Comparison of ENCODE assay signal across 22 mouse cellular contexts in genomic region chr4:58926120-58926519, GRCm38 (mm10). TPM values are rescaled to one million over a fixed set of nuclear protein-coding genes. Genes with fewer than 3 reads are reported as not detected.
A peak's percentile ranks its signal among the peaks of the same experiment; 100 is the strongest.
DNase-seq lines count a peak whose midpoint lies in the region; ATAC-seq and TF ChIP-seq lines count a peak whose summit lies in the region.
"Had no signal": no experiment of that assay in that cellular context is flagged by ENCODE, and none has a peak within 500 bp of the region (broad histone marks: within the 10 kb centered on the region; RNA-seq: fewer than 3 reads in every experiment).

No protein-coding gene starts in this region.

- ATAC-seq in intestine, embryonic 15.5 days: peak; percentile 70
- no peak for ATAC-seq in intestine, postnatal 0 days
- 0 out of 2 replicates have a peak, but pooled peaks have one; percentile 28 for ATAC-seq in intestine, embryonic 16.5 days
- peak; percentile 60 for ATAC-seq in stomach, embryonic 16.5 days (ENCODE audit: insufficient read depth, low FRiP score)
- ATAC-seq in liver, postnatal 0 days: no peak
- ATAC-seq: forebrain, embryonic 14.5 days; forebrain, embryonic 16.5 days had no signal

- H3K4me1 ChIP-seq in intestine, embryonic 15.5 days (replicated peaks): no peaks in the 10 kb centered on the region
- no peaks in the 10 kb centered on the region for H3K4me1 ChIP-seq in intestine, postnatal 0 days (replicated peaks; ENCODE audit: control insufficient read depth, insufficient read depth, low read length)
- H3K4me1 ChIP-seq in intestine, embryonic 16.5 days (ENCODE audit: control insufficient read depth, insufficient read depth, low read length): no peaks in the 10 kb centered on the region
- no peaks in the 10 kb centered on the region for H3K4me1 ChIP-seq in stomach, embryonic 16.5 days (ENCODE audit: control insufficient read depth, insufficient read depth, low read length)
- H3K4me1 ChIP-seq in liver, postnatal 0 days (ENCODE audit: insufficient read depth): no peaks in the 10 kb centered on the region
- H3K4me1 ChIP-seq: embryonic facial prominence, embryonic 13.5 days; embryonic facial prominence, embryonic 15.5 days; forebrain, embryonic 10.5 days; forebrain, embryonic 12.5 days had no signal

- no peak overlapping the region for H3K27ac ChIP-seq in intestine, embryonic 15.5 days
- H3K27ac ChIP-seq in intestine, postnatal 0 days (ENCODE audit: low read depth, low read length): no peak overlapping the region
- no peak overlapping the region for H3K27ac ChIP-seq in intestine, embryonic 16.5 days (ENCODE audit: low read length)
- no peak overlapping the region for H3K27ac ChIP-seq in stomach, embryonic 16.5 days (ENCODE audit: low read length)
- H3K27ac ChIP-seq in liver, postnatal 0 days (ENCODE audit: low read depth): no peak overlapping the region
- H3K27ac ChIP-seq: embryonic facial prominence, embryonic 13.5 days; embryonic facial prominence, embryonic 15.5 days; forebrain, embryonic 10.5 days; forebrain, embryonic 12.5 days had no signal

- no peak for TF ChIP-seq CTCF in intestine, postnatal 0 days (IDR thresholded peaks at IDR 0.05; ENCODE audit: low read depth)
- no peak for TF ChIP-seq CTCF in liver, postnatal 0 days (IDR thresholded peaks at IDR 0.05; ENCODE audit: low read depth)

- no peaks in the 10 kb centered on the region for H3K9me3 ChIP-seq in intestine, embryonic 15.5 days
- no peaks in the 10 kb centered on the region for H3K9me3 ChIP-seq in intestine, postnatal 0 days (ENCODE audit: control insufficient read depth)
- no peaks in the 10 kb centered on the region for H3K9me3 ChIP-seq in intestine, embryonic 16.5 days (ENCODE audit: control insufficient read depth, low read length)
- H3K9me3 ChIP-seq in stomach, embryonic 16.5 days (replicated peaks; ENCODE audit: control insufficient read depth, low read length): no peaks in the 10 kb centered on the region
- H3K9me3 ChIP-seq in liver, postnatal 0 days (ENCODE audit: low read length): no peaks in the 10 kb centered on the region
- H3K9me3 ChIP-seq: embryonic facial prominence, embryonic 15.5 days had no signal

- no peak overlapping the region for H3K4me2 ChIP-seq in intestine, embryonic 15.5 days (replicated peaks)
- H3K4me2 ChIP-seq in intestine, postnatal 0 days (replicated peaks; ENCODE audit: low read depth): no peak overlapping the region
- H3K4me2 ChIP-seq in intestine, embryonic 16.5 days (ENCODE audit: low read depth, low read length): no peak overlapping the region
- no peak overlapping the region for H3K4me2 ChIP-seq in stomach, embryonic 16.5 days (ENCODE audit: low read depth, low read length)
- H3K4me2 ChIP-seq in liver, postnatal 0 days (ENCODE audit: low read depth, low read length): no peak overlapping the region
- H3K4me2 ChIP-seq: embryonic facial prominence, embryonic 13.5 days; embryonic facial prominence, embryonic 15.5 days; forebrain, embryonic 12.5 days had no signal

- no peak overlapping the region for H3K4me3 ChIP-seq in intestine, embryonic 15.5 days (replicated peaks)
- no peak overlapping the region for H3K4me3 ChIP-seq in intestine, postnatal 0 days (ENCODE audit: low read depth, low read length)
- no peak overlapping the region for H3K4me3 ChIP-seq in intestine, embryonic 16.5 days (ENCODE audit: low read length)
- no peak overlapping the region for H3K4me3 ChIP-seq in stomach, embryonic 16.5 days (replicated peaks; ENCODE audit: low read length)
- no peak overlapping the region for H3K4me3 ChIP-seq in liver, postnatal 0 days (ENCODE audit: low read depth, low read length)
- H3K4me3 ChIP-seq: embryonic facial prominence, embryonic 13.5 days; embryonic facial prominence, embryonic 15.5 days; erythroblast, embryonic 14.5 days; forebrain, embryonic 10.5 days; forebrain, embryonic 12.5 days had no signal

- no peaks in the 10 kb centered on the region for H3K27me3 ChIP-seq in intestine, embryonic 15.5 days (replicated peaks)
- H3K27me3 ChIP-seq in intestine, postnatal 0 days (replicated peaks; ENCODE audit: control insufficient read depth, insufficient read depth, low read length): no peaks in the 10 kb centered on the region
- H3K27me3 ChIP-seq in intestine, embryonic 16.5 days (replicated peaks; ENCODE audit: control insufficient read depth, insufficient read depth, low read length): no peaks in the 10 kb centered on the region
- no peaks in the 10 kb centered on the region for H3K27me3 ChIP-seq in stomach, embryonic 16.5 days (ENCODE audit: control insufficient read depth, insufficient read depth, low read length)
- H3K27me3 ChIP-seq in liver, postnatal 0 days (ENCODE audit: insufficient read depth, low read length): no peaks in the 10 kb centered on the region
- H3K27me3 ChIP-seq: embryonic facial prominence, embryonic 15.5 days had no signal

- 18% methylated on average over 2 of the region's 2 CpGs for WGBS in intestine, embryonic 15.5 days
- WGBS in intestine, postnatal 0 days: 21% methylated on average over 2 of the region's 2 CpGs
- WGBS in intestine, embryonic 16.5 days: 23% methylated on average over 2 of the region's 2 CpGs
- 35% methylated on average over 2 of the region's 2 CpGs for WGBS in stomach, embryonic 16.5 days
- WGBS in liver, postnatal 0 days (ENCODE audit: insufficient replicate concordance): 27% methylated on average over 2 of the region's 2 CpGs

- no peak for TF ChIP-seq EP300 in liver, postnatal 0 days (IDR thresholded peaks at IDR 0.05; ENCODE audit: low read depth)

- H3K9ac ChIP-seq in intestine, embryonic 15.5 days: no peak overlapping the region
- no peak overlapping the region for H3K9ac ChIP-seq in intestine, postnatal 0 days (ENCODE audit: low read depth, low read length)
- no peak overlapping the region for H3K9ac ChIP-seq in intestine, embryonic 16.5 days (ENCODE audit: low read depth, low read length)
- H3K9ac ChIP-seq in stomach, embryonic 16.5 days (ENCODE audit: low read length): no peak overlapping the region
- H3K9ac ChIP-seq in liver, postnatal 0 days (replicated peaks): no peak overlapping the region
- H3K9ac ChIP-seq: embryonic facial prominence, embryonic 13.5 days; embryonic facial prominence, embryonic 15.5 days; forebrain, embryonic 12.5 days had no signal

- no peak for DNase-seq in liver, postnatal 0 days
- DNase-seq: adrenal gland, adult 2 months; adrenal gland, postnatal 10 days; adrenal gland, postnatal 25 days; cerebellum, adult 11 months; cerebellum, adult 18-20 months; cerebellum, adult 8-10 months; cerebellum, adult 9-11 months; cerebellum, postnatal 14 days; cerebellum, postnatal 36 days; embryo, embryonic 11 days had no signal

- no peaks in the 10 kb centered on the region for H3K36me3 ChIP-seq in intestine, embryonic 15.5 days
- no peaks in the 10 kb centered on the region for H3K36me3 ChIP-seq in intestine, postnatal 0 days (ENCODE audit: control insufficient read depth, insufficient read depth)
- H3K36me3 ChIP-seq in intestine, embryonic 16.5 days (ENCODE audit: control insufficient read depth, insufficient read depth, low read length): no peaks in the 10 kb centered on the region
- H3K36me3 ChIP-seq in stomach, embryonic 16.5 days (ENCODE audit: control insufficient read depth, insufficient read depth, low read length): no peaks in the 10 kb centered on the region
- no peaks in the 10 kb centered on the region for H3K36me3 ChIP-seq in liver, postnatal 0 days (replicated peaks; ENCODE audit: insufficient read depth, low read length)
- H3K36me3 ChIP-seq: embryonic facial prominence, embryonic 13.5 days; embryonic facial prominence, embryonic 15.5 days; forebrain, embryonic 10.5 days; forebrain, embryonic 12.5 days had no signal

RNA-seq across cellular contexts. Expression of gene Ecpas, which starts 13.6 kb away (rescaled TPM):
- 25.9 and 29.3 TPM in 2 replicates for polyA plus RNA-seq in intestine, embryonic 15.5 days (2015; fragmentation: Nextera tagmentation; extraction: Ambion mirVana)
- polyA plus RNA-seq in intestine, postnatal 0 days (2015; fragmentation: Nextera tagmentation; extraction: Ambion mirVana): 14.4 and 15.3 TPM in 2 replicates
- polyA plus RNA-seq in intestine, embryonic 16.5 days (2015; fragmentation: Nextera tagmentation; extraction: Ambion mirVana): 21.4 and 23.7 TPM in 2 replicates
- polyA plus RNA-seq in stomach, embryonic 16.5 days (2015; fragmentation: Nextera tagmentation; extraction: Ambion mirVana): 29.0 and 30.4 TPM in 2 replicates
- polyA plus RNA-seq in liver, postnatal 0 days (2015; fragmentation: Nextera tagmentation; extraction: Ambion mirVana): 9.1 and 13.0 TPM in 2 replicates

RNA-seq across cellular contexts. Expression of gene Zkscan16, which starts 17.3 kb away (rescaled TPM):
- polyA plus RNA-seq in intestine, embryonic 15.5 days (2015; fragmentation: Nextera tagmentation; extraction: Ambion mirVana): 0.20 and 0.40 TPM in 2 replicates
- polyA plus RNA-seq in intestine, postnatal 0 days (2015; fragmentation: Nextera tagmentation; extraction: Ambion mirVana): 0.04 and 0.12 TPM in 2 replicates
- 0.16 and 0.29 TPM in 2 replicates for polyA plus RNA-seq in intestine, embryonic 16.5 days (2015; fragmentation: Nextera tagmentation; extraction: Ambion mirVana)
- 0.62 and 0.84 TPM in 2 replicates for polyA plus RNA-seq in stomach, embryonic 16.5 days (2015; fragmentation: Nextera tagmentation; extraction: Ambion mirVana)
- polyA plus RNA-seq in liver, postnatal 0 days (2015; fragmentation: Nextera tagmentation; extraction: Ambion mirVana): 0.06 TPM in 1 of 2 replicates, not detected in the other
- polyA plus RNA-seq: adrenal gland, adult 2 months; erythroblast, embryonic 14.5 days had no signal

Comparison
In these comparisons a context has a peak if more than half of its experiments do, and no peak if none do; other contexts are left out.
1. ATAC-seq: peak in intestine, embryonic 15.5 days (single experiment), intestine, embryonic 16.5 days (single experiment) and stomach, embryonic 16.5 days (single experiment); none in intestine, postnatal 0 days (single experiment) and liver, postnatal 0 days (single experiment).